Mouse (Mus musculus) neutrophil, adult 59 days (primary cell): ENCODE measurements around the gene Notch1. TPM values are rescaled to one million over a fixed set of nuclear protein-coding genes. Genes with fewer than 3 reads are reported as not detected.

Source experiments
- total RNA-seq, 2 experiments: library from RNA; stranded (reverse); gene quantifications; 1 replicate in 1 of 2; 2 replicates in 1 of 2; pipeline ENCODE4 v1.2.4; 2023

Gene Notch1
- total RNA-seq: 100 to 1,000 TPM; 180 to 243 TPM

DNA sequence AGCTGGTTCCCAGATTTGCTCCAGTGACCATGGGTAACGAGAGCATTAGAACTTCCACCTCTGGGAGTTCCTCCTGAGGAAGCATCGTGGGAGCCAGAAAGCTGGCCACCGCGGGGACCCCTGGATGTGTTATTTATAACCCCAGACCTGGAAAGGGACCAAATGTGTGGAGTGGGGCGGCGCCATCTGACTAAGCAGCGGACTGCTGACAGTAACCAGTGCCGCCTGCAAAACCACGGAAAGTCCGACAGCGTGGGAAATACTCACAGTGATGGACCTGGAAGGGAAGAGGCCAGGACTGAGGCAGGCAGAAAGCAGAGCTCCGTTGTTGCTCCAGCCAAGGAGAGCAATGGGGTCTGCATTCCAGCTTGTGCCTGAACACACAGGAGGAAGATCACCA lies at the start of gene Notch1:
Gene Notch1 (minus strand): TSS at position 389 of the 400 bp plus-strand sequence.

GRCm38 (mm10) chr2:26444946-26445665 lies 71.4 kb downstream of the Notch1 start, which contains the start of gene Sec16a:
Gene Sec16a, minus strand, starts transcription at chr2:26445216.

GRCm38 (mm10) chr2:26408515-26409356 lies 107.7 kb downstream of the Notch1 start, which contains the start of gene Inpp5e:
Gene Inpp5e, minus strand, starts transcription at chr2:26409203.

Other genes starting within 250 kb of the Notch1 start
- not detected for gene Ccdc187, start 222.1 kb downstream of the Notch1 start, total RNA-seq
- gene Gpsm1, start 201.1 kb downstream of the Notch1 start, total RNA-seq: 10 to 100 TPM; 11.2 to 15.7 TPM
- 1 to 10 TPM; 4.3 to 6.1 TPM for gene Dnlz, start 164.6 kb downstream of the Notch1 start, total RNA-seq
- 100 to 1,000 TPM; 164 to 201 TPM for gene Card9, start 155.7 kb downstream of the Notch1 start, total RNA-seq
- 10 to 100 TPM; 17.2 to 17.3 TPM for gene Snapc4, start 136.0 kb downstream of the Notch1 start, total RNA-seq
- 100 to 1,000 TPM in 1 of 2 experiments, 10 to 100 TPM in 1; 96.3 to 106 TPM for gene Entr1, start 127.3 kb downstream of the Notch1 start, total RNA-seq
- gene Pmpca, start 127.3 kb downstream of the Notch1 start, total RNA-seq: 10 to 100 TPM; 53.7 to 55.0 TPM
- 10 to 100 TPM; 18.7 to 18.9 TPM for gene Inpp5e, start 107.5 kb downstream of the Notch1 start, total RNA-seq
- gene Sec16a, start 71.4 kb downstream of the Notch1 start, total RNA-seq: 10 to 100 TPM; 50.4 to 53.5 TPM
- gene Egfl7, start 63.4 kb upstream of the Notch1 start, total RNA-seq: 1 to 10 TPM; 5.3 to 5.7 TPM
- not detected for gene Gm20532, start 70.0 kb upstream of the Notch1 start, total RNA-seq
- 100 to 1,000 TPM; 106 to 112 TPM for gene Agpat2, start 87.8 kb upstream of the Notch1 start, total RNA-seq
- 1 to 10 TPM; 1.4 TPM for gene Fam69b, start 111.8 kb upstream of the Notch1 start, total RNA-seq
- under 1 TPM in 1 of 2 experiments, not detected in 1; 0.64 TPM for gene Lcn4, start 154.6 kb upstream of the Notch1 start, total RNA-seq